Mouse (Mus musculus): ENCODE results near the gene Klf7.

DNA sequence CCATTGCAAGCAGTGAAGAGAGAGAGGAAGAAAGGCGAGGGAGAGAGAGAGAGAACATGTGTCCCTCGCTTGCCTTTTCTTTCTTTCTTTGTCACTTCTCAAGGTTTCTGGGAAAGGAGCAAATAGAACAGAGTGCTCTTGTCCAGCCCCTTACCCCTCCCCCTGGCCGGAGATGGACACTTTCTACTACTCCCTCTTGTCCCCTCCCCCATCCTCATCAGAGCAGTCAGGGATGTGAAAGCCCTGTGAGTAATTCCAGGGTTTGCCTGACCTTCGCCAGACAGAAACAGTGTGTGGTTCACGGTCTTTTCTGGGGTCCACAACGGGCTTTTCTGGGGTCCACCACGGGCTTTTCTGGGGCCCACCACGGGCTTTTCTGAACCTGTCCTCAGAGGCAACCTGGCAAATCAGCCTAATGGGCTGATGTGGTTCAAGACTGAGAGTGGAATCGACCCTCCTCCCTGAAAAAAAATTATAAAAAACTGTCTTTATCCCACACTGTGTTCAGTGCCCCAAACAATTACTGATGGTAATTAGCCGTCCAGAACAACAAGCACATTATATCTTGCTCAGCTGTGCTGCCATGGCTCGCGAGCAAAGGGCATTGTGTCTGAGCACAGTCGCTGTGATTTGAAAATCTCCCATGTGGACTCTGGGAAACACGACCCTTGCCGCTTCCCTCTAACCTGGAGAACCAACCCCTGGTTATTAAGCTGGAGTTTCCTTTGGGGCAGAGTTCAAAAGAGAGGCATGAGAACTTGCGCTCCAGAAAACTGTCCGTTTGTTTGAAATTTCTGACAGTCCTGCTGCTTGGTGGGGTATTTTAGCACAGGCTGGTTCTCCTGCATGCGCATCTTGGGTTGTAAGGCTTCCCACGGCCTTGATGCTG is 127.6 kb downstream of the Klf7 start:
- TF ChIP-seq CTCF (IDR thresholded peaks at IDR 0.05) (no peak), EP300 (IDR thresholded peaks at IDR 0.05) (no peak)
